Mouse (Mus musculus): ENCODE results near the gene Dtd1. TPM values are rescaled to one million over a fixed set of nuclear protein-coding genes. Genes with fewer than 3 reads are reported as not detected.

The Dtd1 gene
- polyA plus RNA-seq, 1 experiment from 2014 or later: 40.1 TPM

DNA sequence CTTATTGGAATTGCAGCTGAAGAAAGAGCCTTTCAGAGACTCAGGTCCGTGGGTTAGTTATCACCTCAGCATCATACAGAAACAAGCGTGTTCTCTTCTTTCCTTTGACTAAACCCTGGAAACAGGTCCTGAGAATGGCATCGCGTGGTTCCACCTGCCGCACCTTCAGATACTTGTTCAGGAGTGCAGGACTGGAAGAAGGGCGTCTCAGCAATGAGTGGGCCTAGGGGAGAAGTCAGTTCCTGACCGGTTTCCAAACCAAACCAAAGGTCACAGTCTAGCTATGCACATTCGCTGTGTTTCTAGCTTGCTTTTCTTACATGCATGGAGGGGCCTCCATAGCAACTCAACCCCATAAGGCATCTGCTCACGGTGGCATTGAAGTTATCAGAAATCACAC is 164.0 kb downstream of the Dtd1 start:
- ATAC-seq (ENCODE audit: insufficient read depth, low FRiP score): no peak
- Histone ChIP-seq H3K4me3 (replicated peaks; ENCODE audit: low read length) (no peak overlapping the region), H3K36me3 (ENCODE audit: control insufficient read depth, insufficient read depth, low read length) (no peaks in the 10 kb centered on the region), H3K9ac (ENCODE audit: low read length) (no peak overlapping the region), H3K4me2 (ENCODE audit: low read depth, low read length) (no peak overlapping the region), H3K27me3 (ENCODE audit: control insufficient read depth, insufficient read depth, low read length) (no peaks in the 10 kb centered on the region), H3K4me1 (ENCODE audit: control insufficient read depth, insufficient read depth, low read length) (no peaks in the 10 kb centered on the region), H3K9me3 (replicated peaks; ENCODE audit: control insufficient read depth, low read length) (no peaks in the 10 kb centered on the region), H3K27ac (ENCODE audit: low read length) (no peak overlapping the region)
- WGBS: 90% methylated on average over 9 of the region's 9 CpGs

DNA sequence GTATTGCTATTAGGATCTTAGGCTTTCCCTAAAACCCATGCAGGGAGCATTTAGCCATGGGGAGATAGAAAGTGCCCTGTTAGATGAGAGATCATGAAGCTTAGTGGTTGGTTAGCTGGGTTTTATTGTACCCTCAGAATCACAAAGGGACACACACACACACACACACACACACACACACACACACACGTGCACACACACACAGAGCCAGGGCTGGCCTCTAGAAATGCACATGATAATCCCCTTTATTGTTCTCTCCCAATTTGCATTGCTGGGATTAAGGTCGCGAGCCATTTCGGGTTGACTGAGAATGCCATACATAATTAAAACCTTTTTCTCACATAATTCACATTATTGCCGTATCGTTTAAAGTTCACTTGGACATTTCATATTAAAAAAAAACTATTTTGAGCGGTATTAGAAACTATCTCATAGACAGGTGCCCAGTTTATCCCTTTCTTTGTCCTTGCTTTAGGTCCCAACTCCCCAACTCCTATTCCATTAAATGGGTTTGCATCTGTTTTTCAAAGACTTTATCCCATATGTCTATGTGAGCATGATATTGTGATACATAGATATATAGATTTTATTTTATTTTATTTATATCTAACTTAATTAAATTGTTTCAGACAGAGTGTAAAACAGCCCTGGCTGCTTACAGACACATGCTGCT is 164.6 kb downstream of the Dtd1 start:
- WGBS: 81% methylated on average over 7 of the region's 7 CpGs
- Histone ChIP-seq H3K27me3 (ENCODE audit: control insufficient read depth, insufficient read depth, low read length) (no peaks in the 10 kb centered on the region), H3K4me2 (ENCODE audit: low read depth, low read length) (no peak overlapping the region), H3K9me3 (replicated peaks; ENCODE audit: control insufficient read depth, low read length) (no peaks in the 10 kb centered on the region), H3K36me3 (ENCODE audit: control insufficient read depth, insufficient read depth, low read length) (no peaks in the 10 kb centered on the region), H3K9ac (ENCODE audit: low read length) (no peak overlapping the region), H3K4me1 (ENCODE audit: control insufficient read depth, insufficient read depth, low read length) (no peaks in the 10 kb centered on the region), H3K4me3 (replicated peaks; ENCODE audit: low read length) (no peak overlapping the region), H3K27ac (ENCODE audit: low read length) (no peak overlapping the region)
- no peak for ATAC-seq (ENCODE audit: insufficient read depth, low FRiP score)

DNA sequence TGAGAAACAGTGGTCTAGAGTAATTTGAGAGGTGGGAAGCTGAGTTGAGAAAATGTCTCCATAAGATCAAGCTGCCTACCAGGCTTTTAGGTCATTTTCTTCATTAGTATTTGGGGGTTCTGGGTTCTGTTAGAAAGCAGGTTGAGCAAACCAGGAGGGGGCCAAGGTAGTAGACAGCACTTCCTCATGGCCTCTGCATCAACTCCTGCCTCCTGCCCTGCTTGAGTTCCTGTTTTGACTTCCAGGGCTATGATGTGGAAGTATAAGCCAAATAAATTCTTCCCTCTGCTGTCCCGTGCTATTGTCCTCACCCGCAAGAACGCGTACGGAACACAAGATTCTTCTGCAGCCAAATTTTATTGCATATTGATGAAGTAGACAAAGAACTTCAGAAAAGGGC is 165.5 kb downstream of the Dtd1 start:
- Histone ChIP-seq H3K36me3 (ENCODE audit: control insufficient read depth, insufficient read depth, low read length) (no peaks in the 10 kb centered on the region), H3K9ac (ENCODE audit: low read length) (no peak overlapping the region), H3K4me2 (ENCODE audit: low read depth, low read length) (no peak overlapping the region), H3K4me1 (ENCODE audit: control insufficient read depth, insufficient read depth, low read length) (0 out of 2 replicates have a peak, but pooled peaks cover 6% of the 10 kb centered on the region), H3K27me3 (ENCODE audit: control insufficient read depth, insufficient read depth, low read length) (no peaks in the 10 kb centered on the region), H3K4me3 (replicated peaks; ENCODE audit: low read length) (no peak overlapping the region), H3K9me3 (replicated peaks; ENCODE audit: control insufficient read depth, low read length) (no peaks in the 10 kb centered on the region), H3K27ac (ENCODE audit: low read length) (no peak overlapping the region)
- 93% methylated on average over 5 of the region's 5 CpGs for WGBS
- no peak for ATAC-seq (ENCODE audit: insufficient read depth, low FRiP score)

DNA sequence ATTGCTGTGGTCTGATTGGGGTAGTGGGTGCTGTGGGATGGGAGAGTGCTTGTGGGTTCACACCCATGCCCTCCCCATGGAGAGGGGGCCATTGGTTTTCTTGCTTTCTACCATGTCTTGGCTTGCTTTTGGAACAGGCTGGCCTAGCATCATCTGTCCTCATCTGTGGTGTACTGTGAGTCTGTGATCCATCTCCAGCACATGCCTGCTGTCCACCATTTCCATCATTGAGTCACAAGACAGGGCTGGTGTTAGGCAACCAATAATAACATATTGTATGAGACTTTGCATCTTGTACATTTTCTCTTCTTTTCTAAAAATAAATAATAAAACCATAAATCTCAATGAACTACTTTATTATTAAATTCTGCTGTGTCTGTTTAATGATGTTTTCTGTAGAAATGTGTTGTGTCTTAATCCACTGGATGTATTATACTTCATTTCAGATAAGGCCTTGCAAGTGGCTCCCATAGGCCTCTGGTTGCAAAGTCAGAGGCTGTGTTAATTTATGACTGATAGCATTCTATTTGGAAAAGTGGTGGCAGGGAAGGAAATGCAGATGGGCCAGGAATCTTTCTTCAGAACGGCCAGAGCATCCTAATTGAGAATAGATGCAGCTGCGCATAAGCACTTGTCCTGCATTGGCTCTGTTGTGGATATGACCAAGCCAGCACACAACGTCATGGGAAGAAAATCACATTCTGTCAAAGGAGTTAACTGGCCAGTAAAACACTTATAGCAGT is 168.8 kb downstream of the Dtd1 start:
- H3K4me1 ChIP-seq (ENCODE audit: control insufficient read depth, insufficient read depth, low read length): 0 out of 2 replicates have a peak, but pooled peaks cover 6% of the 10 kb centered on the region
- no peaks in the 10 kb centered on the region for H3K9me3 ChIP-seq (replicated peaks; ENCODE audit: control insufficient read depth, low read length)
- no peaks in the 10 kb centered on the region for H3K36me3 ChIP-seq (ENCODE audit: control insufficient read depth, insufficient read depth, low read length)
- H3K27ac ChIP-seq (ENCODE audit: low read length): peak overlapping the region; percentile 67
- peak; percentile 14; the same call in 1 of the 2 replicates for ATAC-seq (ENCODE audit: insufficient read depth, low FRiP score)
- no peak overlapping the region for H3K4me3 ChIP-seq (replicated peaks; ENCODE audit: low read length)
- no peak overlapping the region for H3K9ac ChIP-seq (ENCODE audit: low read length)
- H3K27me3 ChIP-seq (ENCODE audit: control insufficient read depth, insufficient read depth, low read length): no peaks in the 10 kb centered on the region
- WGBS: 56% methylated on average over 3 of the region's 3 CpGs
- H3K4me2 ChIP-seq (ENCODE audit: low read depth, low read length): no peak overlapping the region

DNA sequence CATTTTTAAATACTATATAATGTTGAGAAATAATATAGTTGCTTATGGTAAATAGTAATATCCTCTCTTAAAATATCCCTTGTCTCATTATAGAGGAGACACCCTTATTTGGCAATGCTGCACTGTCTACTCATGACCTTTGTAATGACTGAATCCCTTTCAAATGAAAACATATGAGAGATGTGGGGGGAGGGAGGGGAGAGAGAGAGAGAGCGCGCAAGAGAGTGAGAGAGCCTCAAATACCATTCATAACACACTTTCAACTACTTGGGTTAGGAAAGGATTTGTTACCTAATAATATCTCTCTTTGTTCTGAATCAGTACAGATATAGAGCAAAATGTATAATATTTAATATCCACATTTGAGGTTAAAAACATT is 169.4 kb downstream of the Dtd1 start:
- no peak overlapping the region for H3K9ac ChIP-seq (ENCODE audit: low read length)
- H3K4me2 ChIP-seq (ENCODE audit: low read depth, low read length): no peak overlapping the region
- H3K27ac ChIP-seq (ENCODE audit: low read length): peak overlapping the region; percentile 84
- no peaks in the 10 kb centered on the region for H3K27me3 ChIP-seq (ENCODE audit: control insufficient read depth, insufficient read depth, low read length)
- no peak overlapping the region for H3K4me3 ChIP-seq (replicated peaks; ENCODE audit: low read length)
- no peaks in the 10 kb centered on the region for H3K36me3 ChIP-seq (ENCODE audit: control insufficient read depth, insufficient read depth, low read length)
- 59% methylated on average over 2 of the region's 2 CpGs for WGBS
- ATAC-seq (ENCODE audit: insufficient read depth, low FRiP score): peak; percentile 58; the same call in 1 of the 2 replicates
- no peaks in the 10 kb centered on the region for H3K9me3 ChIP-seq (replicated peaks; ENCODE audit: control insufficient read depth, low read length)
- 0 out of 2 replicates have a peak, but pooled peaks cover 6% of the 10 kb centered on the region for H3K4me1 ChIP-seq (ENCODE audit: control insufficient read depth, insufficient read depth, low read length)

DNA sequence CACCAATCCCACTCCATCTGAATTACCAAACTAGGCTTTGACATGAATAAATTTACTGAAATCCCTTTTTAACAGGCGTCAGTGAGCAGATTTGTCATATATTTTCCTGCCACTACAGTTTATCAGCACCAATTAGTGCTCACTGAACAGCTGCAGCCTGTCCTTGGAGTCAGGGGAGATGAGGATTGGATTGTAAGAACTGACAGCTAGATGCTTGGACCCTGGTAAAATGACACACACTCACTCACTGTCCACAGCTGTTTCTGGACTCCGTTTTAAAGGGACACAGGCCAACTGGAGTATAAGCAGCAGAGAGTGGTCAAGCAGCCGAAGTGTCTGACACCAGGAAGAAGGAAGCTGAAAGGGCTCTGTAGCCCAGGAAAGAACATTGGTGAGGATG is 169.9 kb downstream of the Dtd1 start:
- Histone ChIP-seq H3K4me1 (ENCODE audit: control insufficient read depth, insufficient read depth, low read length) (0 out of 2 replicates have a peak, but pooled peaks cover 6% of the 10 kb centered on the region), H3K27ac (ENCODE audit: low read length) (peak overlapping the region; percentile 84), H3K36me3 (ENCODE audit: control insufficient read depth, insufficient read depth, low read length) (no peaks in the 10 kb centered on the region), H3K9me3 (replicated peaks; ENCODE audit: control insufficient read depth, low read length) (no peaks in the 10 kb centered on the region), H3K4me2 (ENCODE audit: low read depth, low read length) (no peak overlapping the region), H3K4me3 (replicated peaks; ENCODE audit: low read length) (no peak overlapping the region), H3K27me3 (ENCODE audit: control insufficient read depth, insufficient read depth, low read length) (no peaks in the 10 kb centered on the region), H3K9ac (ENCODE audit: low read length) (no peak overlapping the region)
- 31% methylated on average over 3 of the region's 3 CpGs for WGBS
- ATAC-seq (ENCODE audit: insufficient read depth, low FRiP score): peak; percentile 54

DNA sequence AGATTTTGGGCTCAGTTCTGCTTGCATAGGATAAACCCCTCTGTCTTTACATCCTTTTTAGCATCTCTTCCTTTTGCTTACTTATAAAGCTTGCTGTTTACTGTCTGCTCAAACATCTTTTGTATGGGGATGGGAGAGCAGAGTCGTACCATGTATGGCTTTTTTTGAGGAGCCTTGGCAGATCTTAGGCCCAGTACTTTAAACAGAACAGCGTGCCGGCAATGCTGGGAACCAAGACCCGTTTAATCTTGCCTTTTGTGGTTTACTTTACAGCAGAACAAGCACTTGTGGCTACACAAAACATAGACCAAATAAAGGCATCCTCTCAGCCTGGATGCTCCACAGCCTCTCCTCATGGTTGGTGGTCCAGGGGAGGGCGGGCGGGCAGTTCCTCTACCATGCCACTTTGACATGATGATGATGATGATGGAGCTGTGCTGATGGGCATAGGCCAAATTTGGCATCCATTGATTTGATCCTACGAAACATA is 170.8 kb downstream of the Dtd1 start:
- H3K27me3 ChIP-seq (ENCODE audit: control insufficient read depth, insufficient read depth, low read length): no peaks in the 10 kb centered on the region
- H3K4me3 ChIP-seq (replicated peaks; ENCODE audit: low read length): no peak overlapping the region
- ATAC-seq (ENCODE audit: insufficient read depth, low FRiP score): peak; percentile 56
- H3K9ac ChIP-seq (ENCODE audit: low read length): no peak overlapping the region
- no peaks in the 10 kb centered on the region for H3K36me3 ChIP-seq (ENCODE audit: control insufficient read depth, insufficient read depth, low read length)
- H3K27ac ChIP-seq (ENCODE audit: low read length): peak overlapping the region; percentile 84
- 0 out of 2 replicates have a peak, but pooled peaks cover 6% of the 10 kb centered on the region for H3K4me1 ChIP-seq (ENCODE audit: control insufficient read depth, insufficient read depth, low read length)
- H3K4me2 ChIP-seq (ENCODE audit: low read depth, low read length): no peak overlapping the region
- H3K9me3 ChIP-seq (replicated peaks; ENCODE audit: control insufficient read depth, low read length): no peaks in the 10 kb centered on the region
- WGBS: 55% methylated on average over 7 of the region's 7 CpGs

DNA sequence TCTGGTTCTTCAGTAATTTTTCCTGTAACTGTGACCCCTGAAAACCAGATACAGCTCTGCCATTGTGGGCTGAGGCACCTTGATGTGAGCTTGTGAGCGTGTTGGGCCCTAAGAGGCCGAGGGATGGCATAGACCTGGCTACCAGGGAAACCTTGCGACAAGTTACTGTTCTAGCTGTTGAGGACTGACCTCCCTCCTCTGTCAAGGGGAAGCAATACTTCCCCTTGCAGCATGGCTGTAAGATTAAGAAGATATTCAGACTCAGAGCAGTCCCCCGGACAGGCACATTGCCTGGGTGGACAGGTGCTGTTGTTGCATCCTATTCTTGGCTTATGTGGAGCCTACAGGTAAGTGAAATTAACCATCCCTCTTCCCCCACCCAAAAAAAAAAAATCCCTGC is 172.1 kb downstream of the Dtd1 start:
- H3K27ac ChIP-seq (ENCODE audit: low read length): peak overlapping the region; percentile 84; the same call in 1 of the 2 replicates
- H3K9me3 ChIP-seq (replicated peaks; ENCODE audit: control insufficient read depth, low read length): no peaks in the 10 kb centered on the region
- no peak overlapping the region for H3K9ac ChIP-seq (ENCODE audit: low read length)
- H3K4me2 ChIP-seq (ENCODE audit: low read depth, low read length): no peak overlapping the region
- WGBS: 74% methylated on average over 4 of the region's 4 CpGs
- H3K27me3 ChIP-seq (ENCODE audit: control insufficient read depth, insufficient read depth, low read length): no peaks in the 10 kb centered on the region
- no peaks in the 10 kb centered on the region for H3K36me3 ChIP-seq (ENCODE audit: control insufficient read depth, insufficient read depth, low read length)
- H3K4me1 ChIP-seq (ENCODE audit: control insufficient read depth, insufficient read depth, low read length): 0 out of 2 replicates have a peak, but pooled peaks cover 6% of the 10 kb centered on the region
- H3K4me3 ChIP-seq (replicated peaks; ENCODE audit: low read length): no peak overlapping the region
- no peak for ATAC-seq (ENCODE audit: insufficient read depth, low FRiP score)

DNA sequence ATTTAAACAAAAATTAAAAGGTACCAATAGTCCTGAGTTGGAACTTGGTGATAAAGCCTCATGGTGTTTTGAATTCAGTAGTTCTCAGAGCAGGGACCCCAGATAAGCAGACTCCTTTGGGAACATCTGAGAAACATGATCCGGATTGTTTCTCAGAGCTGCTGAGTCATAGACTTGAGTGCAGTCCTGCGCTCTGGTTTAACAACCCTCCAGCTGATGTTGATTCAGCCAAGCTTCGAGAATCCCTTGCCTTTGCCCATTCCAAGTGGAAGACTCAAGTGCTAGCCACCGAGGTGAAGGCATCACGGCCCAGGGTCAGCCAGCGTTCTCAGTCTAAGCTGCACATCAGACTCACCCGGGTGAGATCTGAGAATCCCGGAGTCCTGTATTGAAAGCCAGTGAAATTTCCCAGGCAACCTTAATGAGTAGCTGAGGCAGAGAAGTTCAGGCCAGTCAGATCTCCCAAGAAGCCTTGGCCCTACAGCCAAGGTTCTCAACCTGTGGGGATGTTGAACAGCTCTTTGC is 175.0 kb downstream of the Dtd1 start:
- 0 out of 2 replicates have a peak, but pooled peaks cover 6% of the 10 kb centered on the region for H3K4me1 ChIP-seq (ENCODE audit: control insufficient read depth, insufficient read depth, low read length)
- no peak overlapping the region for H3K9ac ChIP-seq (ENCODE audit: low read length)
- WGBS: 71% methylated on average over 8 of the region's 8 CpGs
- no peaks in the 10 kb centered on the region for H3K36me3 ChIP-seq (ENCODE audit: control insufficient read depth, insufficient read depth, low read length)
- no peak overlapping the region for H3K27ac ChIP-seq (ENCODE audit: low read length)
- ATAC-seq (ENCODE audit: insufficient read depth, low FRiP score): no peak
- H3K4me2 ChIP-seq (ENCODE audit: low read depth, low read length): no peak overlapping the region
- no peaks in the 10 kb centered on the region for H3K9me3 ChIP-seq (replicated peaks; ENCODE audit: control insufficient read depth, low read length)
- H3K4me3 ChIP-seq (replicated peaks; ENCODE audit: low read length): no peak overlapping the region
- no peaks in the 10 kb centered on the region for H3K27me3 ChIP-seq (ENCODE audit: control insufficient read depth, insufficient read depth, low read length)
